Mouse (Mus musculus) forebrain, embryonic 10.5 days (tissue): ENCODE measurements around the gene Tceanc2. TPM values are rescaled to one million over a fixed set of nuclear protein-coding genes. Genes with fewer than 3 reads are reported as not detected.
A peak's percentile ranks its signal among the peaks of the same experiment; 100 is the strongest.

Experiments
- DNase-seq: peaks from one replicate; pipeline ENCODE4 v3.0.0-alpha.2; 2017; ENCODE audit warnings: low spot score; ENCODE audit errors: extremely low spot score
- H3K27ac ChIP-seq: fragments of 300-500 bp; sonication (generic); 2 replicates; pipeline ENCODE4 v1.5.1; 2016; ENCODE audit warnings: mild to moderate bottlenecking
- H3K27me3 ChIP-seq: fragments of 300-500 bp; sonication (generic); 2 replicates; pipeline ENCODE4 v1.6.1; 2016; ENCODE audit warnings: mild to moderate bottlenecking; ENCODE audit not compliant: poor library complexity, severe bottlenecking
- H3K36me3 ChIP-seq: fragments of 300-500 bp; sonication (generic); replicated peaks from 2 replicates; pipeline ENCODE4 v1.6.1; 2016; ENCODE audit warnings: mild to moderate bottlenecking, moderate library complexity
- H3K4me1 ChIP-seq: fragments of 300-500 bp; sonication (generic); 2 replicates; pipeline ENCODE4 v1.6.1; 2016
- H3K4me3 ChIP-seq: fragments of 300-500 bp; sonication (generic); 2 replicates; pipeline ENCODE4 v1.5.1; 2016; ENCODE audit warnings: mild to moderate bottlenecking, moderate library complexity
- H3K9me3 ChIP-seq: fragments of 300-500 bp; sonication (generic); 2 replicates; pipeline ENCODE4 v1.6.1; 2016; ENCODE audit warnings: mild to moderate bottlenecking, moderate library complexity
- WGBS: fragments of 180-500 bp; shearing (Covaris S2); methylation state at CpG from one replicate; pipeline ENCODE4 v1.1.7; 2016; 5-methylcytosine and 5-hydroxymethylcytosine counted together
- polyA plus RNA-seq: library from polyadenylated mRNA; unstranded; fragments of >200 nt; fragmentation: Nextera tagmentation; extraction: Ambion mirVana; gene quantifications from 2 replicates; pipeline ENCODE4 v1.2.1, GENCODE M21; 2016

Tceanc2 gene
- polyA plus RNA-seq, 1 experiment from 2014 or later: 33.5 TPM

DNA sequence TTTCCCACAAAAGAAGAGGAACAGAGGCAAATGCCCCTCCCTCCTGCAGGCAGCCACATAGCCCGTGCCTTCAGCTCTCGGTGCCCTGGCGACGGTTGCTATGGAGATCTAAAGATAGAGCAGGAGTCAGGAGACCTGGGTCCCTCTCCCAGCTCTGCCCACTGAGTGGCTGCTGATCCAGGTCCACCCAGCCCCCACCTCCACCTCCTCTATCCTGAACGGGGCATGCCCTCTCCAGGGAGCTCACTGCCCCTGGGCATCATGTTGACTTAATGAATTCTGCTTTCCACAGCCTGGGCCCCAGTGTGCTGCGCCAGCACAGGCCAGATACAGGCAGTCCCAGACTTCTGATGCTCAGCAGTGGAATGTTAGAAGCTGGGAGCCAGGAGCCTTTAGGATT lies 94.1 kb downstream of the Tceanc2 start:
- peak overlapping the region; percentile 91 for H3K27ac ChIP-seq
- DNase-seq: peak; percentile 84
- no peaks in the 10 kb centered on the region for H3K36me3 ChIP-seq
- no peaks in the 10 kb centered on the region for H3K9me3 ChIP-seq
- WGBS: 5% methylated on average over 6 of the region's 6 CpGs
- peaks cover 59% of the 10 kb centered on the region for H3K4me1 ChIP-seq
- H3K4me3 ChIP-seq: peak overlapping the region; percentile 29
- no peaks in the 10 kb centered on the region for H3K27me3 ChIP-seq

DNA sequence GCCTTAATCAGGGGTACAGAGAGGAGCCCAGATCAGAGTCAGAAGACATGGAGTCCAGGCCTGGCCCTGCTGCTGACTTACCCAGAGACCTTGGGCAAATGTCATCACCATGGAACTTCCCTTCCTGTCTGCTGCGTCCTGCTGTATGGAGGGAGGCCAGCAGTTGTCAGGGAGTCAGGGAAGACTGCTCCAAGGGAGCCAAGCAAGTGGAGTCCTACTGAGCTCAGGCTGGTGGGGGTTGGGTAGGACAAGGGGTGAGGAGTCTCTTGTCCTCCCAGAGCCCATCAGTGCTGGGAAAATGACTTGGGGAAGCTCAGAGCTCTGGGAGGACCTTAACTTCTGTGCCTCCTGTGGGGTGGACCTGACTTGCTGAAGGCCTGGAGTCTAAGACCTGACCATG lies 94.6 kb downstream of the Tceanc2 start:
- WGBS: 46% methylated on average over 1 of the region's 1 CpGs
- Histone ChIP-seq H3K4me3 (peak overlapping the region; percentile 29), H3K27me3 (no peaks in the 10 kb centered on the region), H3K4me1 (peaks cover 59% of the 10 kb centered on the region), H3K27ac (peak overlapping the region; percentile 91), H3K36me3 (no peaks in the 10 kb centered on the region), H3K9me3 (no peaks in the 10 kb centered on the region)
- peak; percentile 35 for DNase-seq

Other genes with a start within 250 kb of the Tceanc2 start
- gene Mrpl37, start 112.2 kb downstream of the Tceanc2 start, polyA plus RNA-seq: 131 and 132 TPM in 2 replicates
- 8.9 and 11.3 TPM in 2 replicates for gene Cyb5rl, start 112.1 kb downstream of the Tceanc2 start, polyA plus RNA-seq
- gene Cdcp2, start 82.2 kb downstream of the Tceanc2 start, polyA plus RNA-seq: 0.06 TPM in 1 of 2 replicates, not detected in the other
- gene Tmem59, start 717 bp downstream of the Tceanc2 start, polyA plus RNA-seq: 244 and 249 TPM in 2 replicates
- not detected in 2 replicates for gene Ldlrad1, start 30.1 kb upstream of the Tceanc2 start, polyA plus RNA-seq
- gene Lrrc42, start 74.4 kb upstream of the Tceanc2 start, polyA plus RNA-seq: 89.5 and 95.6 TPM in 2 replicates
- gene Hspb11, start 74.5 kb upstream of the Tceanc2 start, polyA plus RNA-seq: 20.6 and 23.2 TPM in 2 replicates
- gene Dio1, start 128.1 kb upstream of the Tceanc2 start, polyA plus RNA-seq: not detected in 2 replicates
- gene Yipf1, start 135.2 kb upstream of the Tceanc2 start, polyA plus RNA-seq: 37.1 and 38.8 TPM in 2 replicates
- gene Ndc1, start 188.7 kb upstream of the Tceanc2 start, polyA plus RNA-seq: 55.3 and 62.2 TPM in 2 replicates